Mouse (Mus musculus) brain, embryonic 18.5 days (tissue): ENCODE results near the gene Gm10972.
"Not testable (repeated sequence)": the region's sequence is repeated elsewhere in the genome, so short reads cannot be mapped to it uniquely, and the experiment has no call there.

Experiments
- DNase-seq: peaks from one replicate; pipeline ENCODE4 v3.0.0-alpha.2; 2012; ENCODE audit warnings: low read depth, low spot score

Gene Gm10972

DNA sequence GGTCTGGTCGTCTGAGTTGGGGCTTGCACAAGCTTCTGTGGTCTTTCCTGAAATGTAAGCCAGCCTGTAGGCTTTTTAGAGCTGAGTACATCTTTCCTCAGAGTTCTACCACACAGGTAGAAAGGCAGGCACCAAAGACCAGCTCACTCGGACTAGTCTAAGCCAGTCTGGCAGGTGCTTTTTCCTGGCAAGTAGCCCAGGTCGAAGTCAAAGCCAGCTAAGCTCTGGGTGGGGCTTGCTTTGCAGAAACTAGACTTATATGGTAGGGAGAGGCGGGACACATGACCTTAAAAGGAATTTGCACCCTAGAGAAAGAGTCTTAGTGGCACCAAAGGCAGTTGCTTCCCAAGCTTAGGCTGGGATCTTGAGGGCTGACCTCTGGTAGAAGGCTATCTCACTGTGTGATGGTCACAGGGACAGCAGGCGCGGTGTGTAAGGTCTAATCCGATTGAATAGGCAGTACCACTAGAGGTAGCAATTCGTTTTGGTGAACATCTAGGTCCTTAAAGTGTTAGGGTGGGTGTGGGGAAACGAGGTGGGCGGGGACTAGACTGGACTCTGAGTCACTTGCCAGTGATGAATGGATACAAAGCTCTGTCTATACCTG, 16.3 kb downstream of the Gm10972 start:
- DNase-seq, result not testable (repeated sequence)

DNA sequence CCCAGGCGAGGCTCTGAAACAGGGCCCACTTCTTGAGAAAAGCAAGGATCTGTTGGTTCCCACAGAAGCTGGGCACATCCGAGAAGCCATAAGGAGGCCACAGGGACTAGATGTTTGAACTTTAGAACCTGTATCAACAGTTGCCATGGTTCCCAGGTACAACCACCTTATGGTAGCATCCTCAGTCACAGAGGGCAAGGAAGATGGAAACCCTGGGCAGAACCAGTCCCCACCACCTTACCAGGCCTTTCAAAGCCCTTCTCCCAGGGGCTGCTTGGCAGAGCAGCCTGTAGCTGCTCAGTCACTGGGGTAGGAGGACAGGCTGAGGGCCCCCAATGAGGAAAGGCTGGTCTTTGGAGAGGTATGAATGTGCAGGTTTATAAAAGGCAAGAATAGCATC, 17.9 kb downstream of the Gm10972 start:
- DNase-seq, result not testable (repeated sequence)

DNA sequence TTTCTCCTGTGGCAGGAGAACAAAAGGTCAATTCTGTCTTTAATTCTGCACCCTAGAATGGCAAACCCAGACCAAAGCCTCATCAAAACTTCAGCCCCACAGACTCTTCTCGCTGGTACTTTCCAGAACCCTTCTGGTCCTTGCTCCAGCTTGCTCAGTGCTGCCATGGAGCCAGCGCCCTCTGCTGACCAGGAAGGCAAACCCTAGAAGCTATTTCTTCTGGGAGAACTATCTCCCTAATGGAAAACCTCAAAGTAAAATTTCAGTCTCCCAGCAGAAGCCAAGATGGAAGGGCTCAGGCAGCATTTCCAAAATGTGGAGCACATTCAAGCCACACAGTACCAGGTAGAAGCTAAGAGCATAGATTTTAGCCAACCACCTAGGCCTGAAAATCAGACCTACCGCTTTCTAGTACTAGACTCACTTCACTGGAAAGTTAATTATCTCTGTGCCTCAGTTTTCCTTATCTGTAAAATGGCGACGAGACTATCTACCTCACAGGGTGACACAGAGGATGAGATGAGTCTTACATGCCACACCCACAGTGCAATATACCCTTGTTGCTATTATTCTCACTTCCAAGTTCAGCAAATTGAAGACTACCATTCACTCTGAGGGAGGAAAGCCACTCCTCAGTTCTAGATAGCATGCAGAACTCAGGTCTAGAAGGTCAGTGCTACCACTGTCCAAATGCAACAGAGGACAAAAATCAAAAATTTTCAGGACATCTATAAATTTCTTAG, 22.3 kb downstream of the Gm10972 start:
- DNase-seq, result not testable (repeated sequence)

DNA sequence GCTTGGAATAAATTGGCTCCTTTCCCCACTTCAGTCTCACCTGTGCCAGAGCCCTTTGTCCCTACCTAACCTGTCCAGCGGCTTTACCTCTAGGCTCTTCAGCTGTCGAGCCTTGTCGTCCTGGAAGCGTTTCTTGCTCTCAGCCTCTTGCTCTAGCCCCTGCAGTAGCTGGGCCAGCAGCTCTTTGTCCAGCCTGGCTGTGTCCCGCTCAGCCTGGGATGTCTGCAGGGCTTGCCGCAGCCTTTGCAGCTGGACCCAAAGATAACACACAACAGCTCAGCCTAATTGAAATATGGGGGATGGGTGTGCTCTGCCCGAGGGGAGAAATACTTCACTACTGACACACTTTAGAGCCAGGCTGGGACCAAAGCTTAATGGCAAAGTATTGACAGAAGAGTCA, 23.0 kb downstream of the Gm10972 start:
- not testable (repeated sequence) for DNase-seq

DNA sequence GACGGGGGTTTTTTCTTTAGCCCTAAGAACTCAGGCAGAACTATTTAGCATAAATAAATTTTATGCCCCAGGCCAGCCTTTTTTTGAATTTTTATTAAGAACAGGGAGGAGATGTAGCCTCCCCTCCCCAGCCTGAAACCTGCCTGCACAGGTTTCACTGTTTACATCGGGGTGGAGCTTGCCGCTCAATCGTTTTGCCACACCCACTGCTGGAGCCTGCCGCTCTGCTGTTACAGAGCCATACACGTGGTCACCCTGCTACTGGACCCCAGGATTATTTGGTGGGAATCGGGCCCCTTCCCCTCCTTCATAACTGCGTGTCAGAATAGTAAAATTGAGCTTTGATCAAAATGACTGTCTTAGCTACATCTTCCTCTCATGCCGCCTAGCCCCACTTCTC, 32.2 kb downstream of the Gm10972 start:
- not testable (repeated sequence) for DNase-seq

DNA sequence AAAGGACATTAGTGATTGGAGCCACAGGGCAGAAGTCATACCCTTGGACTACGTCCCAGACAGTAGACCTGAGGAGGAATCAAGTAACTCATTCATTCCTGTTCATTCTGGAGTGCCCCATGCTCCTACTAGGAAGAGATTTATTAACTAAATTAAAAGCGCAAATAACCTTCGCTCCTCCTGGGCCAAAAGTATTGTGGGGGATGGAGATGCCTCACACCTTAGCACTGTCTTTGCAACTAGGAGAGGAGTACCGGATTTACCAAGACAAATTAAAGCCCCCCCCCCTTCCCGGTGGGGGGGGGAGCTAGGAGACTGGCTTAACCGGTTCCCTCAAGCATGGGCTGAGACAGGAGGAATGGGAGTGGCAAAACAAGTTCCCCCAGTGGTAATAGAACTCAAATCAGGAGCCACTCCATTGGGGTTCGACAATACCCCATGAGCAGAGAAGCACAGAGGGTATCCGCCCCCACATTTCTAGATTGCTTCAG, 36.5 kb downstream of the Gm10972 start:
- no peak for DNase-seq

DNA sequence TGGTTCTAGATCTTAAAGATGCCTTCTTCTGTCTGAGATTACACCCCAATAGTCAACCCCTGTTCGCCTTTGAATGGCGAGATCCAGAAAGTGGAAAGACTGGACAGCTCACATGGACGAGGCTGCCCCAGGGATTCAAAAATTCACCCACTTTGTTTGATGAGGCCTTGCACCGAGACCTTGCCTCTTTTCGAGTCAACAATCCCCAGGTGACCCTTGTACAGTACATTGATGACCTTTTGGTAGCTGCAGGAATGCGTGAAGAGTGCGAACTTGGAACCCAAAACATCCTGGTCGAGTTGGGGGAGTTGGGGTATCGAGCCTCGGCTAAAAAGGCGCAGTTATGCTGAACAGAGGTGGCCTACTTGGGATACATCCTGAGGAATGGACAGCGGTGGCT, 37.1 kb downstream of the Gm10972 start:
- not testable (repeated sequence) for DNase-seq

DNA sequence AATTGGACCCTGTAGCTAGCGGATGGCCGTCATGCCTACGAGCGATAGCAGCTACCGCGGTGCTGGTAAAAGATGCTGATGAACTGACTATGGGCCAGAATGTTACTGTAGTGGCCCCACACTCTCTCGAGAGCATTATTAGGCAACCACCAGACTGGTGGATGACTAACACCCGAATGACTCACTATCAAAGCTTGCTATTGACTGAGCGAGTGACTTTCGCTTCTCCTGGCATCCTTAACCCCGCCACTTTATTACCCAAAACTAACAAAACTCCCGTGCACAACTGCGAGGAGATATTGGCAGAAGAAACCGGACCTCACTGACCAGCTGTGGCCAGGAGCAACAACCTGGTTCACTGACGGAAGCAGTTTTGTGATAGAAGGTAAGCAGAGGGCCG, 37.9 kb downstream of the Gm10972 start:
- no peak for DNase-seq

DNA sequence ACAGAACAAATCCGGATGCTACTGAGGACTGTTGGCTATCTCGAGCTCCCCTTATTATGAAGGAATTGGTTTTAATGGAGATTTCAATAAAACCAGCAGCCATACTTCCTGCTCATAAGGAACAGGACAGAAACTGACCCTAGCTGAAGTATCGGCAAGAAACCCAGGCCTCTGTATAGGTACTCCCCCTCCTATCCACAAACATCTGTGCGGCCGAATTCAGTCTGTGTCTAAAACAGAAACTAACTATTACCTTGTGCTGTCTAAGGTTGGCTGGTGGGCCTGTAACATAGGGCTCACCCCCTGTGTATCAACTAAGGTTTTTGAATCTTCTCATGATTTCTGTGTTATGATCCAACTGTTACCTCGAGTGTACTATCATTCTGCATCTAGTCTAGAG, 40.7 kb downstream of the Gm10972 start:
- DNase-seq, result no peak

DNA sequence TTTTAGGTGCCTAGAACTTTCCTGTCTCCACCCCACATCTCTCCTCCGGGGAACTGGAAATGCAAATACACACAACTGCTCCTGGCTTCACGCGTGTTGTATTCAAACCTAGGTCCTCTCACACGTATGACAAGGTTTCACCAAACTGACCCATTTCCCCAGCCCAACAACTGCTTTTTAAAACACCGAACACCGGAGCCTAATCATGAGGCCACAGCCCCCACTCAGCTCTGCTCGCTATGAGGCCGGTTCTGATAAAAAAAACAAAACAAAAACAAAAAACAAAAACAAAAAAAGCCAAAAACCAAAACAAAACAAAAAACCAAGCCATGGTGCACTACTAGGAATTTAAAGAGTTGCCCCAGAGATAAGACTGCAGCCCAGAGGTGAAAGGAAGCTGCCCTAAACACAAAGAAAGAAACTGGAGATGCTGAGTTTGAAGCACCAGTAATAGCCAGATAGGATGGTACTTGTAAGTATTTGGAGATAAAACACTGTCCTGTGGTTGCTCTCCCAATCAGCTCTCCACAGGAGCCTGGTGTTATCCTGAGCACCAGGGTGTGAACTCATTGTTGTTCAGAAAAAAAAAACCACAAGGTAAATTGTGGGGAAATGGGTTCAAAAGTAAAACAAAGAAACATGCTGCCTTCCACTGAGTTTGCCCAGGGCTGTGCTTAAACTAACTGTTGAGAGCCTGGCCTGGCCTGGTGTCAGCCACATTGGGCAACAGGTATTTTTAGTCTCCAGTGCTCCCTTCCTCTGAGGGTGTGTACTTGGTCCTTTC, 43.3 kb downstream of the Gm10972 start:
- DNase-seq, result not testable (repeated sequence)

DNA sequence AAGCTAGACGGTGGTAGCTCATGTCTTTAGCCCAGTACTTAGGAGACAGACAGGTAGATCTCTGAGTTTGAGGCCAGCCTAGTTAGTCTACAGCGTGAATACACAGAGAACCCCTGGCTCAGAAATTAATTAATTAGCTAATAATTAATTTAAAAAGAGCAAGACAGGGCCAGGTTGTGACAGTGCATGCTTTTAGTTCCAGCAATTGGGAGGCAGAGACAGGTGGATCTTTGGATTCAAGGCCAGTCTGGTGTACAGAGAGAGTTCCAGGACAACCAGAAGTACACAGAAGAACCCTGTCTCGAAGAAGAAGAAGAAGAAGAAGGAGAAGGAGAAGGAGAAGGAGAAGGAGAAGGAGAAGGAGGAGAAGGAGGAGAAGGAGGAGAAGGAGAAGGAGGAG, 45.8 kb downstream of the Gm10972 start:
- not testable (repeated sequence) for DNase-seq

DNA sequence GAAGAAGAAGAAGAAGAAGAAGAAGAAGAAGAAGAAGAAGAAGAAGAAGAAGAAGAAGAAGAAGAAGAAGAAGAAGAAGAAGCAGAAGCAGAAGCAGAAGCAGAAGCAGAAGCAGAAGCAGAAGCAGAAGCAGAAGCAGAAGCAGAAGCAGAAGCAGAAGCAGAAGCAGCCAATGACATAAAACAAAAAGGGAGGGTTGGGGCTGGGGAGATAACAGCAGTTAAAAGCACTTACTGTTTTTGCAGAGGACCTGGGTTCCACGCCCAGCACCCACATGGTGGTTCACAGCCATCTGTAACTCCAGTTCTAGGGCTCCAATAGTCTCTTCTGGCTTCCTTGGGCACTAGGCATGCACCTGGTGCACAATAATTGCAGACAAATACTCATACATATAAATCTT, 46.3 kb downstream of the Gm10972 start:
- not testable (repeated sequence) for DNase-seq

DNA sequence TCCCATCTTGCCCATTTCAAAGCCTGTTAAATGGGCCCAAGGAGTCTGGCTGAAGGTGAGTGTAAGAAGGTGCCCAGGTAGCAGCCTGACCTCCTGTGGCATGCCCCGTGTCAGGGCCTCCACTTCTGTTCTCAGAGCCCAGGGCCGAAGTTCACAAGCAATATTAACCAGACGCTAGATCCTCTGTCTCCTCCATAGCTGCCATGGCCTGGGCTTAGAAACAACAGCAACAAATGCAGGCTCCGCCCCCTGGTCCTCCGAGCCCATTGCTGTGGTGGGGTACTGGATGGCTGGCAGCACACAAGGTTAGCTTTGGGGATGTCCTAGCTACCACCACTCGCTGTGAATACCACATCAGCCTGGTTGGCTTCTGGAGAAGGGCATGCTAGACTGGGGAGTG, 47.2 kb downstream of the Gm10972 start:
- DNase-seq, result not testable (repeated sequence)

DNA sequence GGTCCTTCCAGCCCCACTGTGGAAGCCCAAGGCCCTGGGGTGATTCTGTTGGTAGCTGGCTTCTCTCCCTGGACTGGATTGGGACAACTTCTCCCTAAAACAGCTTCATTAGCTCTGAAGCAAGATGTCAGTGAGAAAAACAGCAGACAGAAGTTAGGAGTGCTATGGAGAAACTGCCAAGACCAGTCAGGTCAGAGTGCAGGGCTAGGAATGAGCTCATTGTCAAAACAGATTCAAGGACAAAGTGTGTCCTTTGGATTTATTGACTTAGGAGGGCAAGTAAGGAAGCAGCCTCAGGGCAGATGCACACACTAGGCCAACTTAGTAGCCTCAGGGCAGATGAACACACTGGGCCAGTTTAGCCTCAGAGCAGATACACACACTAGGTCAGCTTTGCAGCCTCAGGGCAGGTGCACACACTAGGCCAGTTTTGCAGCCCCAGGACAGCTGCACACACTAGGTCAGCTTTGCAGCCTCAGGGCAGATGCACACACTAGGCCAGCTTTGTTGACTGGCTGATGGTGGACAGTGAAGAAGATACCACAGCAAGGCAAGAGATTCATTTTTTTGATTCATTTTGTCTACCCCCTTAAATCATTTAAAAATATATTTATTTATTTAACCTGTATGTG, 47.8 kb downstream of the Gm10972 start:
- DNase-seq, result no peak

DNA sequence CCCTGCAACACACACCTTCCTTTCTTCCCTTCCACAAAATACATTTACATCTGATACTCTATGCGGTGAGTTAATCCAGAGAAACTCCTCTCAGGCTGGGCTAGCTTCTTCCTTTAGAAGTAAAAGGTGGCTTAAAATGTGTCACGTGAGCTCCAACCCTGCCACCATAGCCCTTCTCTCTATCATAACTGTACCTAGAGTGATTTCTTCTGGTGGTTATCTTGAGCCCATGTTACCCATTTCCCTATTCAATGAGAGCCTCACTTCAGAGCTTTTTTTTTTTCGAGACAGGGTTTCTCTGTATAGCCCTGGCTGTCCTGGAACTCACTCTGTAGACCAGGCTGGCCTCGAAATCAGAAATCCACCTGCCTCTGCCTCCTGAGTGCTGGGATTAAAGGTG, 48.8 kb downstream of the Gm10972 start:
- DNase-seq, result not testable (repeated sequence)
